ENCODE assay signal across 28 mouse cellular contexts in the genomic region with DNA sequence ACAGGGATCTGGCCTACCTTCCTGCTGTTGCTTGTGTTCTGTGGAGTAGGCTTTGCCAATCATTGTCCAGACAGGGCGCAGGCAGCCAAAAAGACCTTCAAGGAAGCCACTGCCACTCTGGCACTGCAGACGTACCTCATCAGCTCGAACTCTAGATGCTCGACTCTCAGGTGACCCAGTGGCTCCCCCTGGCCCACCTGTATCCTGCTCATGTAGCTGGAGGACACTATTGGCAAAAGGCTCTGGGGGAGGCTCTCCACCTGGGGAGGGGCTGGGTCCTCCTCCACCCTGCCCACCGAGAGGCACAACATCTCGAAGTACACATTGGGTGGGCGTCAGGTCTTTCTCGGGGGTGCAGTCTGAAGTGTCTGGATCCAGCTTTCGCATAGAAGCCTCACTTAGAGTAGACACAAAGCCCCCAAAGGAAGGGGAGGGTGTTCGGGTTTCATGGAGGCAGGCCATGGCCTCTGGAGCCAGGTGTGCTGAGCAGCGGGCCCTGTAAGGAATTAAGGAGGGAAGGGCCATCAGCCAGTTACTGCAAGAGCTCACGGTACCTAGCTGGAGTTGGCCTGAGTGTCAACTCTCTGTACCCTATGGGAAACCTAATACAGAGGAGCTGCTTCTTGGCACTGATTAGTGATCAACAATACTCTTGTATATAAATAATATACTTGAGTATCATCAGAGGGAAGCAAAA. TPM values are rescaled to one million over a fixed set of nuclear protein-coding genes. Genes with fewer than 3 reads are reported as not detected.
DNase-seq lines count a peak whose midpoint lies in the region; TF ChIP-seq lines count a peak whose summit lies in the region.
"Had no signal": no experiment of that assay in that cellular context is flagged by ENCODE, and none has a peak within 500 bp of the region (broad histone marks: within the 10 kb centered on the region; RNA-seq: fewer than 3 reads in every experiment).

No protein-coding gene starts in this region.

- no peak overlapping the region for H3K27ac ChIP-seq in gastrocnemius, adult 2 months
- H3K27ac ChIP-seq in MEL (ENCODE audit: control insufficient read depth, low read depth, low read length), result no peak overlapping the region
- H3K27ac ChIP-seq in limb, embryonic 10.5 days, result 0 out of 2 replicates have a peak overlapping the region, but pooled peaks have one; percentile 42
- H3K27ac ChIP-seq: kidney, postnatal 0 days; limb, embryonic 13.5 days; liver, embryonic 12.5 days had no signal

- H3K9me3 ChIP-seq in MEL (replicated peaks; ENCODE audit: insufficient read depth, low read length), result no peaks in the 10 kb centered on the region
- H3K9me3 ChIP-seq in limb, embryonic 10.5 days (replicated peaks), result no peaks in the 10 kb centered on the region
- H3K9me3 ChIP-seq: limb, embryonic 13.5 days; liver, embryonic 12.5 days had no signal

- H3K27me3 ChIP-seq in MEL (ENCODE audit: control insufficient read depth in 1 of 2, insufficient read depth in 2 of 2, low read length in 2 of 2), result no peaks in the 10 kb centered on the region
- no peaks in the 10 kb centered on the region for H3K27me3 ChIP-seq in limb, embryonic 10.5 days (ENCODE audit: low read depth, poor library complexity, severe bottlenecking)
- H3K27me3 ChIP-seq: limb, embryonic 13.5 days; liver, embryonic 12.5 days had no signal

- DNase-seq in gastrocnemius, adult 2 months, result peak; percentile 16
- no peak for DNase-seq in gastrocnemius, postnatal 10 days
- DNase-seq in layer of hippocampus, adult 11-12 months (ENCODE audit: low spot score), result peak; percentile 8
- no peak for DNase-seq in layer of hippocampus, adult 8-10 months (ENCODE audit: low spot score in 2 of 2)
- no peak for DNase-seq in MEL (ENCODE audit: low read depth, low spot score)
- no peak for DNase-seq in limb, embryonic 10.5 days (ENCODE audit: low spot score)
- no peak for DNase-seq in spleen, adult 18-20 months
- DNase-seq in urinary bladder, postnatal 14 days (ENCODE audit: low spot score), result no peak
- DNase-seq: adrenal gland, postnatal 14 days; cerebellum, postnatal 14 days; forebrain, postnatal 0 days; gastrocnemius, postnatal 36 days; heart, postnatal 14 days; kidney, adult 2 months; layer of hippocampus, postnatal 36 days; lung, adult 18-20 months; lung, postnatal 14 days; midbrain, embryonic 14.5 days had no signal

- H3K4me3 ChIP-seq in gastrocnemius, adult 2 months, result no peak overlapping the region
- no peak overlapping the region for H3K4me3 ChIP-seq in MEL (ENCODE audit: control insufficient read depth in 1 of 2, insufficient read depth in 1 of 2, low read depth in 2 of 2, low read length in 2 of 2)
- H3K4me3 ChIP-seq in limb, embryonic 10.5 days, result no peak overlapping the region
- H3K4me3 ChIP-seq: limb, embryonic 13.5 days; liver, embryonic 12.5 days had no signal

- TF ChIP-seq RAD21 in MEL (IDR thresholded peaks at IDR 0.05; ENCODE audit: low read depth, low read length), result no peak

- TF ChIP-seq CTCF in gastrocnemius, adult 2 months (IDR thresholded peaks at IDR 0.05), result no peak
- TF ChIP-seq CTCF in MEL (IDR thresholded peaks at IDR 0.05 in 2 of 3, conservative IDR thresholded peaks at IDR 0.05 in 1 of 3; ENCODE audit: control insufficient read depth in 1 of 3, insufficient read depth in 1 of 3, low read depth in 2 of 3, low read length in 3 of 3, poor library complexity in 1 of 3, severe bottlenecking in 1 of 3), result no peak

- H3K79me2 ChIP-seq in MEL (ENCODE audit: control insufficient read depth, insufficient read depth, low read length, poor library complexity), result no peaks in the 10 kb centered on the region

- peak in 1 of 2 experiments; percentile 37; a peak in 1 of 4 replicates for TF ChIP-seq POLR2A in MEL (IDR thresholded peaks at IDR 0.05; ENCODE audit: control insufficient read depth in 1 of 2, insufficient read depth in 1 of 2, low read depth in 1 of 2, low read length in 2 of 2, poor library complexity in 1 of 2)

- peaks cover 13 to 16% of the 10 kb centered on the region in 2 experiments for H3K36me3 ChIP-seq in MEL (ENCODE audit: control insufficient read depth in 1 of 2, insufficient read depth in 2 of 2, low read length in 2 of 2)
- H3K36me3 ChIP-seq in limb, embryonic 10.5 days, result peaks cover 78% of the 10 kb centered on the region

- no peak for TF ChIP-seq EP300 in MEL (IDR thresholded peaks at IDR 0.05; ENCODE audit: low read depth in 1 of 2, low read length in 2 of 2)

- 76% methylated on average over 12 of the region's 12 CpGs for WGBS in limb, embryonic 10.5 days

- intact Hi-C loops in gastrocnemius, adult 2 months (cut with DNase I), result no loop called here

- H3K4me1 ChIP-seq in MEL (ENCODE audit: control insufficient read depth in 1 of 2, insufficient read depth in 2 of 2, low read length in 2 of 2), result peaks cover 7 to 18% of the 10 kb centered on the region in 2 experiments
- H3K4me1 ChIP-seq in limb, embryonic 10.5 days, result peaks cover 9% of the 10 kb centered on the region

- H3K9ac ChIP-seq in MEL (ENCODE audit: control insufficient read depth, low read depth, low read length, poor library complexity, severe bottlenecking), result no peak overlapping the region
- H3K9ac ChIP-seq: forebrain, postnatal 0 days; limb, embryonic 13.5 days; liver, embryonic 12.5 days had no signal

TF ChIP-seq in MEL, 35 proteins besides CTCF, POLR2A, EP300 and RAD21:
- TF ChIP-seq SIN3A (IDR thresholded peaks at IDR 0.05; ENCODE audit: low read length) (no peak), CHD1 (IDR thresholded peaks at IDR 0.05; ENCODE audit: low read depth, low read length) (no peak), NELFE (IDR thresholded peaks at IDR 0.05; ENCODE audit: low read depth, low read length) (no peak), POLR2AphosphoS2 (IDR thresholded peaks at IDR 0.05; ENCODE audit: low read length) (peak; percentile 46), ZC3H11A (IDR thresholded peaks at IDR 0.05; ENCODE audit: low read depth, low read length) (no peak), ZMIZ1 (IDR thresholded peaks at IDR 0.05; ENCODE audit: low read depth, low read length) (peak; percentile 40)
TF ChIP-seq in MEL: peak in this region for 2.

RNA-seq across cellular contexts. Expression of gene Gm10337, which starts 1.7 kb away (rescaled TPM):
- not detected for total RNA-seq in gastrocnemius, adult 2 months (2021)
- not detected for total RNA-seq in gastrocnemius, postnatal 10 days (2021)
- total RNA-seq in layer of hippocampus, adult 8-10 months (2022), result not detected
- total RNA-seq in MEL (2012; rRNA removed), result not detected in 2 replicates
- not detected for polyA plus RNA-seq in MEL (2012; ENCODE audit: insufficient read depth in 1 of 2, insufficient read length in 2 of 2, low read depth in 1 of 2, low replicate concordance in 2 of 2, missing spikeins in 1 of 2)
- polyA plus RNA-seq in limb, embryonic 10.5 days (2016; fragmentation: Nextera tagmentation; extraction: Ambion mirVana), result 3.8 and 4.8 TPM in 2 replicates
- total RNA-seq: adrenal gland, postnatal 14 days; forebrain, postnatal 0 days; gastrocnemius, postnatal 36 days; heart, postnatal 14 days; layer of hippocampus, postnatal 36 days; left cerebral cortex, postnatal 14 days; megakaryocyte, adult 5-6 weeks had no signal
- polyA plus RNA-seq: C2C12; kidney, adult 2 months; large intestine, adult 2 months; liver, embryonic 12.5 days; midbrain, embryonic 14.5 days; neural tube, embryonic 14.5 days; stomach, embryonic 16.5 days; thymus, postnatal 0 days had no signal

RNA-seq across cellular contexts. Expression of gene Map3k12, which starts 11.6 kb away (rescaled TPM):
- 1 to 10 TPM; 1.3 to 1.6 TPM for total RNA-seq in gastrocnemius, adult 2 months (2021)
- total RNA-seq in gastrocnemius, postnatal 10 days (2021), result 1 to 10 TPM; 3.8 to 4.9 TPM
- total RNA-seq in layer of hippocampus, adult 8-10 months (2022), result 10 to 100 TPM; 87.5 to 99.1 (median 96.9) TPM
- total RNA-seq in MEL (2012; rRNA removed), result 1.7 and 2.0 TPM in 2 replicates
- 1 to 10 TPM in 1 of 2 experiments, not detected in 1; 2.8 TPM for polyA plus RNA-seq in MEL (2012; ENCODE audit: insufficient read depth in 1 of 2, insufficient read length in 2 of 2, low read depth in 1 of 2, low replicate concordance in 2 of 2, missing spikeins in 1 of 2)
- polyA plus RNA-seq in limb, embryonic 10.5 days (2016; fragmentation: Nextera tagmentation; extraction: Ambion mirVana), result 23.8 and 27.7 TPM in 2 replicates

RNA-seq across cellular contexts. Expression of gene Tarbp2, which starts 12.8 kb away (rescaled TPM):
- 10 to 100 TPM; 33.0 to 37.0 TPM for total RNA-seq in gastrocnemius, adult 2 months (2021)
- total RNA-seq in gastrocnemius, postnatal 10 days (2021), result 10 to 100 TPM; 45.7 to 49.2 TPM
- total RNA-seq in layer of hippocampus, adult 8-10 months (2022), result 10 to 100 TPM; 34.0 to 39.8 (median 36.6) TPM
- total RNA-seq in MEL (2012; rRNA removed), result 135 and 155 TPM in 2 replicates
- 100 to 1,000 TPM in 1 of 2 experiments, not detected in 1; 182 TPM for polyA plus RNA-seq in MEL (2012; ENCODE audit: insufficient read depth in 1 of 2, insufficient read length in 2 of 2, low read depth in 1 of 2, low replicate concordance in 2 of 2, missing spikeins in 1 of 2)
- 143 and 150 TPM in 2 replicates for polyA plus RNA-seq in limb, embryonic 10.5 days (2016; fragmentation: Nextera tagmentation; extraction: Ambion mirVana)

RNA-seq across cellular contexts. Expression of gene Npff, which starts 19.5 kb away (rescaled TPM):
- 1 to 10 TPM; 2.6 TPM for total RNA-seq in gastrocnemius, adult 2 months (2021)
- 1 to 10 TPM; 1.2 to 3.4 TPM for total RNA-seq in gastrocnemius, postnatal 10 days (2021)
- 1 to 10 TPM; 3.0 to 6.2 (median 4.4) TPM for total RNA-seq in layer of hippocampus, adult 8-10 months (2022)
- total RNA-seq in MEL (2012; rRNA removed), result 0.85 and 1.8 TPM in 2 replicates
- polyA plus RNA-seq in MEL (2012; ENCODE audit: insufficient read depth in 1 of 2, insufficient read length in 2 of 2, low read depth in 1 of 2, low replicate concordance in 2 of 2, missing spikeins in 1 of 2), result 1 to 10 TPM in 1 of 2 experiments, not detected in 1; 5.5 TPM
- 1.7 and 1.8 TPM in 2 replicates for polyA plus RNA-seq in limb, embryonic 10.5 days (2016; fragmentation: Nextera tagmentation; extraction: Ambion mirVana)

RNA-seq across cellular contexts. Expression of gene Pcbp2, which starts 34.9 kb away (rescaled TPM):
- total RNA-seq in gastrocnemius, adult 2 months (2021), result 100 to 1,000 TPM; 401 to 459 TPM
- 100 to 1,000 TPM; 476 to 508 TPM for total RNA-seq in gastrocnemius, postnatal 10 days (2021)
- 100 to 1,000 TPM; 489 to 507 (median 494) TPM for total RNA-seq in layer of hippocampus, adult 8-10 months (2022)
- total RNA-seq in MEL (2012; rRNA removed), result 359 and 427 TPM in 2 replicates
- 1,000 to 10,000 TPM in 1 of 2 experiments, 100 to 1,000 TPM in 1; 977 to 2,091 TPM for polyA plus RNA-seq in MEL (2012; ENCODE audit: insufficient read depth in 1 of 2, insufficient read length in 2 of 2, low read depth in 1 of 2, low replicate concordance in 2 of 2, missing spikeins in 1 of 2)
- polyA plus RNA-seq in limb, embryonic 10.5 days (2016; fragmentation: Nextera tagmentation; extraction: Ambion mirVana), result 230 and 235 TPM in 2 replicates

Comparison
In these comparisons a context has a peak if more than half of its experiments do, and no peak if none do; other contexts are left out.
1. DNase-seq: peak in gastrocnemius, adult 2 months (single experiment) and layer of hippocampus, adult 11-12 months (single experiment); none in gastrocnemius, postnatal 10 days (single experiment), layer of hippocampus, adult 8-10 months (0 of 2), MEL (single experiment), limb, embryonic 10.5 days (single experiment), spleen, adult 18-20 months (0 of 2) and urinary bladder, postnatal 14 days (single experiment).
2. RNA of gene Map3k12, which starts 11.6 kb away (total RNA-seq): 87.5 to 99.1 TPM in layer of hippocampus, adult 8-10 months; 3.8 to 4.9 TPM in gastrocnemius, postnatal 10 days, 1.7 to 2.0 TPM in MEL and 1.3 to 1.6 TPM in gastrocnemius, adult 2 months; every median in the first group is over 10 times any median in the second.